Mouse (Mus musculus): ENCODE measurements around the gene Svs5. TPM values are rescaled to one million over a fixed set of nuclear protein-coding genes. Genes with fewer than 3 reads are reported as not detected.

Svs5 gene
- polyA plus RNA-seq, 1 experiment = not detected

- H3K4me3 ChIP-seq (ENCODE audit: low read depth, low read length) = no peak overlapping the region
- H3K27ac ChIP-seq (ENCODE audit: insufficient read depth, low read depth, low read length) = no peak overlapping the region
- TF ChIP-seq POLR2A (IDR thresholded peaks at IDR 0.05; ENCODE audit: low read depth, low read length) (no peak), CTCF (IDR thresholded peaks at IDR 0.05; ENCODE audit: extremely low read depth, insufficient read length, insufficient replicate concordance, low read depth, low read length) (no peak)
- H3K27me3 ChIP-seq (ENCODE audit: control insufficient read depth, insufficient read depth, low read length) = no peaks in the 10 kb centered on the region
- no peaks in the 10 kb centered on the region for H3K36me3 ChIP-seq (ENCODE audit: control insufficient read depth, insufficient read depth, low read length)
- 57% methylated on average over 3 of the region's 3 CpGs for WGBS
- H3K4me1 ChIP-seq (ENCODE audit: control insufficient read depth, insufficient read depth, insufficient read length, low read length) = no peaks in the 10 kb centered on the region
Observed at GRCm38 (mm10) chr2:164366947-164367346, 34.4 kb downstream of the Svs5 start.

DNA sequence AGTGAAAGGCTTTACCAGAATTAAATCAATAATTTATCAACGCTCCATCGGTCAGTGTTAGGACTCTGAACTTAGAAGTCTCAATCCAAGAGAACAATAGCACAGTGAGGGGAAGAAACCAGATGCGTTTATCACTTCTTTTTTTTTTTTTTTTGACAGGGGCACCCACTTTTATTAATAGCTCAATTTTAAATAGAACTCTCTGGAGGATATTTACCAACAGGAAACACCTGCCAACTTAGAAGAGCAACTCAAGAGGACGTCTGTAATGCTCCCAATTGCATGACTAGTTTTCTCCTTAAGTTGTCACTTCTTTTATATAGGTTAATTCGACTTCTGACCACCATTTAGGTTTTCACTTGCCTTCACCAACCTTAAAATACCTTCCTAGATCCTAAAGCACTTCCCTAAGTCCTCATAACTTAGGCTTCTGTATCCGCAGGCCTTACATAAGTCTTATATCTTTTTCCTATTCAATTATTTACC, 36.1 kb downstream of the Svs5 start:
- Histone ChIP-seq H3K27ac (ENCODE audit: insufficient read depth, low read depth, low read length) (no peak overlapping the region), H3K4me1 (ENCODE audit: control insufficient read depth, insufficient read depth, insufficient read length, low read length) (no peaks in the 10 kb centered on the region), H3K36me3 (ENCODE audit: control insufficient read depth, insufficient read depth, low read length) (no peaks in the 10 kb centered on the region), H3K27me3 (ENCODE audit: control insufficient read depth, insufficient read depth, low read length) (no peaks in the 10 kb centered on the region), H3K4me3 (ENCODE audit: low read depth, low read length) (no peak overlapping the region)
- 58% methylated on average over 6 of the region's 6 CpGs for WGBS
- TF ChIP-seq POLR2A (IDR thresholded peaks at IDR 0.05; ENCODE audit: low read depth, low read length) (no peak), CTCF (IDR thresholded peaks at IDR 0.05; ENCODE audit: extremely low read depth, insufficient read length, insufficient replicate concordance, low read depth, low read length) (no peak)

DNA sequence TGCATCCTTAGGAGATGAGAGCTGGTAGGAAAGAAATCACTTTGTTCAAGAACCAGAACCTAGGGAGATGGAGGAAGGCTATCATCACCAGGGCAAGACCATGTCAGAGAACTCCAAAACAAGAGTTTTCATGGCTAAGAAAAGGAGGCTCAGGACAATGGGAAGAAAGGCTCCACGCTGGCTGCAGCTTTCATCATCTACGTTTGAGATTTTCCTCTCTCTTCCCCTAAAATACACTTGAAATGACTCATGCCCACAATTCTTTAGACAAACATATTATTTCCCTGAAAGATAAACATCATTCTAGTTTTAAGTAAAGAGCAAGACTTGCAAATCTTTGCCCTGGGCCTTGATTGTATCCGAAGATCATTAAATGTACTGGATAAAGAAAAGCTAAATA, 38.8 kb downstream of the Svs5 start:
- no peaks in the 10 kb centered on the region; the same call in 1 of the 2 replicates for H3K27me3 ChIP-seq (ENCODE audit: control insufficient read depth, insufficient read depth, low read length)
- 62% methylated on average over 3 of the region's 3 CpGs for WGBS
- TF ChIP-seq CTCF (IDR thresholded peaks at IDR 0.05; ENCODE audit: extremely low read depth, insufficient read length, insufficient replicate concordance, low read depth, low read length) (no peak), POLR2A (IDR thresholded peaks at IDR 0.05; ENCODE audit: low read depth, low read length) (no peak)
- H3K27ac ChIP-seq (ENCODE audit: insufficient read depth, low read depth, low read length) = no peak overlapping the region
- H3K4me3 ChIP-seq (ENCODE audit: low read depth, low read length) = no peak overlapping the region
- H3K36me3 ChIP-seq (ENCODE audit: control insufficient read depth, insufficient read depth, low read length) = no peaks in the 10 kb centered on the region
- H3K4me1 ChIP-seq (ENCODE audit: control insufficient read depth, insufficient read depth, insufficient read length, low read length) = no peaks in the 10 kb centered on the region

- TF ChIP-seq CTCF (IDR thresholded peaks at IDR 0.05; ENCODE audit: extremely low read depth, insufficient read length, insufficient replicate concordance, low read depth, low read length) (no peak), POLR2A (IDR thresholded peaks at IDR 0.05; ENCODE audit: low read depth, low read length) (no peak)
- Histone ChIP-seq H3K4me1 (ENCODE audit: control insufficient read depth, insufficient read depth, insufficient read length, low read length) (no peaks in the 10 kb centered on the region), H3K27me3 (ENCODE audit: control insufficient read depth, insufficient read depth, low read length) (no peaks in the 10 kb centered on the region; the same call in 1 of the 2 replicates), H3K36me3 (ENCODE audit: control insufficient read depth, insufficient read depth, low read length) (no peaks in the 10 kb centered on the region), H3K27ac (ENCODE audit: insufficient read depth, low read depth, low read length) (no peak overlapping the region), H3K4me3 (ENCODE audit: low read depth, low read length) (no peak overlapping the region)
- WGBS = 32% methylated on average over 3 of the region's 3 CpGs
Observed at GRCm38 (mm10) chr2:164372408-164373053, 40.0 kb downstream of the Svs5 start.

GRCm38 (mm10) chr2:164373187-164373586, 40.6 kb downstream of the Svs5 start:
- Histone ChIP-seq H3K27me3 (ENCODE audit: control insufficient read depth, insufficient read depth, low read length) (no peaks in the 10 kb centered on the region; the same call in 1 of the 2 replicates), H3K4me1 (ENCODE audit: control insufficient read depth, insufficient read depth, insufficient read length, low read length) (no peaks in the 10 kb centered on the region), H3K27ac (ENCODE audit: insufficient read depth, low read depth, low read length) (no peak overlapping the region), H3K36me3 (ENCODE audit: control insufficient read depth, insufficient read depth, low read length) (no peaks in the 10 kb centered on the region), H3K4me3 (ENCODE audit: low read depth, low read length) (no peak overlapping the region)
- TF ChIP-seq POLR2A (IDR thresholded peaks at IDR 0.05; ENCODE audit: low read depth, low read length) = no peak
- no peak for TF ChIP-seq CTCF (IDR thresholded peaks at IDR 0.05; ENCODE audit: extremely low read depth, insufficient read length, insufficient replicate concordance, low read depth, low read length)
- 11% methylated on average over 4 of the region's 4 CpGs for WGBS

- Histone ChIP-seq H3K27ac (ENCODE audit: insufficient read depth, low read depth, low read length) (no peak overlapping the region), H3K36me3 (ENCODE audit: control insufficient read depth, insufficient read depth, low read length) (no peaks in the 10 kb centered on the region), H3K4me1 (ENCODE audit: control insufficient read depth, insufficient read depth, insufficient read length, low read length) (no peaks in the 10 kb centered on the region), H3K27me3 (ENCODE audit: control insufficient read depth, insufficient read depth, low read length) (no peaks in the 10 kb centered on the region; the same call in 1 of the 2 replicates), H3K4me3 (ENCODE audit: low read depth, low read length) (no peak overlapping the region)
- TF ChIP-seq CTCF (IDR thresholded peaks at IDR 0.05; ENCODE audit: extremely low read depth, insufficient read length, insufficient replicate concordance, low read depth, low read length) (no peak), POLR2A (IDR thresholded peaks at IDR 0.05; ENCODE audit: low read depth, low read length) (no peak)
- 78% methylated on average over 15 of the region's 15 CpGs for WGBS
Observed at GRCm38 (mm10) chr2:164377478-164378426, 45.2 kb downstream of the Svs5 start.

GRCm38 (mm10) chr2:164381726-164382125, 49.2 kb downstream of the Svs5 start:
- Histone ChIP-seq H3K36me3 (ENCODE audit: control insufficient read depth, insufficient read depth, low read length) (no peaks in the 10 kb centered on the region), H3K27me3 (ENCODE audit: control insufficient read depth, insufficient read depth, low read length) (peaks cover 8% of the 10 kb centered on the region; the same call in 1 of the 2 replicates), H3K4me3 (ENCODE audit: low read depth, low read length) (no peak overlapping the region), H3K4me1 (ENCODE audit: control insufficient read depth, insufficient read depth, insufficient read length, low read length) (no peaks in the 10 kb centered on the region), H3K27ac (ENCODE audit: insufficient read depth, low read depth, low read length) (no peak overlapping the region)
- no peak for TF ChIP-seq CTCF (IDR thresholded peaks at IDR 0.05; ENCODE audit: extremely low read depth, insufficient read length, insufficient replicate concordance, low read depth, low read length)
- no peak for TF ChIP-seq POLR2A (IDR thresholded peaks at IDR 0.05; ENCODE audit: low read depth, low read length)
- 80% methylated on average over 8 of the region's 8 CpGs for WGBS
